8 mouse cellular contexts compared by ENCODE assay signal in the genomic region with DNA sequence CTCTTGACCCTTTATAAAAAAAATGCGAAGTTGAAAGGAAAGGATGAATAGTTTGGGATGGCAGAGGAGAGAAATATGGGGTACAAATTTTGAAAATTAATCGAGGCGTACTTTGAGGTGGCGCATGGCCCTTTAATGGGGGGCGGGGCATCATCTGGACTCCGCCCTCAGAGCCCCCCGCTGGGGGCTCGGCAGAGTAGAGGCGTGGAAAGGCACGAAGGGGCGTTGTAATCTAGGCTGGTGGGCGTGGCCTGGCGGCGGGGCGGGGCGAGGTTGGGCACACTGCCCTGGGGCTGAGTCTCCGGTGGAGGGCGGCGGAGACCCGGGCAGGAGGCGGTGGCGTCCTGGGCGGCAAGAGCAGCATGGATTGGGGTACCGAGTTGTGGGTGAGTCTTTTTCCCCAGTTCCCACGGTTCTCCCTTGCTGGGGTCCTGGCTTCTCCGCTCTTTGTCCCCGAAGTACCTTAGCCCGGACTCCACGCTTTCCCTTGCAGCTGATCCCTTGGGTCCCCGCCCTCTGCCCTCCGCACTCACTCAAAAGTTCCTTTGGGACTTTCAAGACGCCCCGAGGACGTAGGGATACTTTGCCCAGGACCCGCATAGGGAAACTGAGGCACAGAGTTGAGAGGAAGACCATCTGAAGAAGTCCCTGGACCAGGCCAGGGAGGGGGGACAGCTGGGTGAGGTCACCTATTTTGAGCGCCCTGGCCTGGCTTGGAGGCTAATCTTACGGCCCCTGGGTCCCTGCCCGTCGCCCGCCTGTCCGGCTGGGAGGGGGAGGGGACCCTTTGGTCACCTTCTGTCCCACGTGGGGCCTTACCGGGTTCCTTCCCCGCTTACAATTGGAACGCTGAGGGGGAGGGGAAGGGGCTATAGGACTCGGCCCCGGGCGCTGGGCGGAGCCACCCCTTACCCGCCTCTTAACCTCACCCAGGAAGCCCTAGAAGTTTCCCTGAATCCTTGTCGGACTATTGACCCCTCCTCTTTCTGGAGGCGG. TPM values are rescaled to one million over a fixed set of nuclear protein-coding genes. Genes with fewer than 3 reads are reported as not detected.
DNase-seq lines count a peak whose midpoint lies in the region; ATAC-seq and TF ChIP-seq lines count a peak whose summit lies in the region.

A gene (plus strand): TSS at position 270 of the 996 bp plus-strand sequence.

- TF ChIP-seq CTCF in C2C12 (IDR thresholded peaks at IDR 0.05; ENCODE audit: control insufficient read depth, insufficient read depth, insufficient read length) = peak; percentile 4

- H3K79me3 ChIP-seq in C2C12 (ENCODE audit: low read depth) = peaks cover 24% of the 10 kb centered on the region

- WGBS in heart, embryonic 12.5 days = under 1% methylated on average over 50 of the region's 52 CpGs
- WGBS in kidney, embryonic 16.5 days = under 1% methylated on average over 51 of the region's 52 CpGs

- H3K27me3 ChIP-seq in C2C12 (ENCODE audit: control insufficient read depth, insufficient read depth, insufficient read length) = no peaks in the 10 kb centered on the region
- H3K27me3 ChIP-seq in erythroblast, embryonic 14.5 days (ENCODE audit: control insufficient read depth) = peaks cover 23% of the 10 kb centered on the region
- no peaks in the 10 kb centered on the region for H3K27me3 ChIP-seq in heart, embryonic 12.5 days (replicated peaks)
- H3K27me3 ChIP-seq in kidney, embryonic 16.5 days (ENCODE audit: insufficient read depth, low read length) = no peaks in the 10 kb centered on the region

- H3K9me3 ChIP-seq in erythroblast, embryonic 14.5 days (ENCODE audit: control insufficient read depth, low read length) = no peaks in the 10 kb centered on the region
- no peaks in the 10 kb centered on the region for H3K9me3 ChIP-seq in heart, embryonic 12.5 days (replicated peaks)
- no peaks in the 10 kb centered on the region for H3K9me3 ChIP-seq in kidney, embryonic 16.5 days (ENCODE audit: low read length)

- H3K36me3 ChIP-seq in C2C12 (ENCODE audit: control insufficient read depth, insufficient read depth) = peaks cover 12% of the 10 kb centered on the region
- H3K36me3 ChIP-seq in erythroblast, embryonic 14.5 days (ENCODE audit: control insufficient read depth) = peaks cover 20% of the 10 kb centered on the region
- peaks cover 24% of the 10 kb centered on the region for H3K36me3 ChIP-seq in heart, embryonic 12.5 days
- H3K36me3 ChIP-seq in kidney, embryonic 16.5 days (ENCODE audit: insufficient read depth, low read length) = peaks cover 15% of the 10 kb centered on the region

- peak; percentile 79 for DNase-seq in brain, adult 2 months (ENCODE audit: low read depth, low spot score)
- DNase-seq in liver = peak; percentile 98
- DNase-seq in monocyte, adult 2 months (ENCODE audit: low read depth in 1 of 2, low spot score in 2 of 2) = peak; percentile 87 to 92
- peak; percentile 95 for DNase-seq in spleen, postnatal 14 days (ENCODE audit: low spot score in 2 of 2)

- peak within 1 kb of the TSS; percentile 83 for H3K4me3 ChIP-seq in C2C12 (ENCODE audit: insufficient read depth, poor library complexity, severe bottlenecking)
- H3K4me3 ChIP-seq in erythroblast, embryonic 14.5 days (replicated peaks) = peak within 1 kb of the TSS; percentile 68
- peak within 1 kb of the TSS; percentile 66 for H3K4me3 ChIP-seq in heart, embryonic 12.5 days
- peak within 1 kb of the TSS; percentile 87 for H3K4me3 ChIP-seq in kidney, embryonic 16.5 days (ENCODE audit: low read length)

- peaks cover 41% of the 10 kb centered on the region for H3K79me2 ChIP-seq in C2C12 (ENCODE audit: control insufficient read depth, insufficient read depth)

- peak within 1 kb of the TSS; percentile 87 for H3K27ac ChIP-seq in heart, embryonic 12.5 days (ENCODE audit: poor library complexity, severe bottlenecking)
- H3K27ac ChIP-seq in kidney, embryonic 16.5 days (ENCODE audit: low read length) = peak within 1 kb of the TSS; percentile 88

- peak; percentile 78 for ATAC-seq in heart, embryonic 12.5 days (ENCODE audit: insufficient number of reproducible peaks, low FRiP score)
- peak; percentile 43 for ATAC-seq in kidney, embryonic 16.5 days (ENCODE audit: low FRiP score, low TSS enrichment)

- H3ac ChIP-seq in C2C12 (ENCODE audit: control insufficient read depth, insufficient read length, low read depth) = peak within 1 kb of the TSS; percentile 85

- H3K4me2 ChIP-seq in heart, embryonic 12.5 days = peak within 1 kb of the TSS; percentile 87
- H3K4me2 ChIP-seq in kidney, embryonic 16.5 days (replicated peaks; ENCODE audit: low read depth, low read length) = peak within 1 kb of the TSS; percentile 95

- peak within 1 kb of the TSS; percentile 80 for H3K9ac ChIP-seq in heart, embryonic 12.5 days
- peak within 1 kb of the TSS; percentile 81 for H3K9ac ChIP-seq in kidney, embryonic 16.5 days (replicated peaks; ENCODE audit: low read length)

- peaks cover 54% of the 10 kb centered on the region for H3K4me1 ChIP-seq in erythroblast, embryonic 14.5 days (ENCODE audit: control insufficient read depth)
- peaks cover 17% of the 10 kb centered on the region for H3K4me1 ChIP-seq in heart, embryonic 12.5 days (replicated peaks)
- H3K4me1 ChIP-seq in kidney, embryonic 16.5 days (ENCODE audit: insufficient read depth, low read length) = peaks cover 18% of the 10 kb centered on the region

TF ChIP-seq in C2C12, 6 proteins besides CTCF, POLR2A, EP300 and RAD21:
- TF ChIP-seq FOSL1 (IDR thresholded peaks at IDR 0.05; ENCODE audit: insufficient read depth, low read length, poor library complexity, severe bottlenecking) (no peak), MAX (IDR thresholded peaks at IDR 0.05) (no peak), MYOG (IDR thresholded peaks at IDR 0.05; ENCODE audit: control insufficient read depth, extremely low read depth, insufficient read length) (no peak), CEBPB (IDR thresholded peaks at IDR 0.05; ENCODE audit: low read depth) (no peak), USF1 (IDR thresholded peaks at IDR 0.05; ENCODE audit: low read depth) (peak; percentile 60), MYOD1 (IDR thresholded peaks at IDR 0.05; ENCODE audit: control insufficient read depth, insufficient read length, low read depth) (no peak)

RNA-seq across cellular contexts. Expression of the gene that starts here (rescaled TPM):
- 45.7 TPM for polyA plus RNA-seq in C2C12 (2012; fragmentation: generic; extraction: Trizol)
- 0.04 and 0.18 TPM in 2 replicates for polyA plus RNA-seq in erythroblast, embryonic 14.5 days (2012)
- 41.6 and 45.4 TPM in 2 replicates for polyA plus RNA-seq in heart, embryonic 12.5 days (2016; fragmentation: Nextera tagmentation; extraction: Ambion mirVana)
- 52.6 and 55.0 TPM in 2 replicates for polyA plus RNA-seq in kidney, embryonic 16.5 days (2015; fragmentation: Nextera tagmentation; extraction: Ambion mirVana)

Comparison
In these comparisons a context has a peak if more than half of its experiments do, and no peak if none do; other contexts are left out.
1. Peak in every context shown above with its lines: DNase-seq, ATAC-seq, H3K4me3 ChIP-seq and H3K27ac ChIP-seq.
2. RNA of the gene that starts here (polyA plus RNA-seq): 52.6 to 55.0 TPM in kidney, embryonic 16.5 days, 45.7 TPM in C2C12 (single experiment) and 41.6 to 45.4 TPM in heart, embryonic 12.5 days; 0.04 to 0.18 TPM in erythroblast, embryonic 14.5 days; every median in the first group is over 10 times any median in the second.